Mouse (Mus musculus): ENCODE measurements at regions not wholly inside any gene's neighbourhood (a gene's known extent, or its start where the extent isn't known, plus 50 kb on each side); places are given as distances from the start of the nearest gene placed in this dataset.

- H3K4me3 ChIP-seq = no peak overlapping the region
Observed at GRCm38 (mm10) chr13:16550060-16550459, 538.4 kb downstream of the Inhba start.

GRCm38 (mm10) chr13:16564988-16565387 lies 553.3 kb downstream of the Inhba start:
- H3K27me3 ChIP-seq (replicated peaks; ENCODE audit: low read depth, poor library complexity, severe bottlenecking) = no peaks in the 10 kb centered on the region
- no peaks in the 10 kb centered on the region for H3K9me3 ChIP-seq
- H3K4me3 ChIP-seq = no peak overlapping the region
- no peak overlapping the region for H3K27ac ChIP-seq (replicated peaks)
- H3K4me1 ChIP-seq = no peaks in the 10 kb centered on the region
- H3K36me3 ChIP-seq (replicated peaks) = no peaks in the 10 kb centered on the region
- WGBS = 88% methylated on average over 1 of the region's 1 CpGs
- DNase-seq (ENCODE audit: low spot score) = no peak

More at GRCm38 (mm10) chr13:16550060-16550459, 538.4 kb downstream of the Inhba start:
- Histone ChIP-seq H3K36me3 (replicated peaks) (no peaks in the 10 kb centered on the region), H3K9me3 (no peaks in the 10 kb centered on the region), H3K27me3 (replicated peaks; ENCODE audit: low read depth, poor library complexity, severe bottlenecking) (no peaks in the 10 kb centered on the region), H3K27ac (replicated peaks) (no peak overlapping the region), H3K4me1 (no peaks in the 10 kb centered on the region)
- DNase-seq (ENCODE audit: low spot score) = no peak

GRCm38 (mm10) chr13:16574069-16574468 lies 562.4 kb downstream of the Inhba start:
- 23% methylated on average over 4 of the region's 4 CpGs for WGBS

GRCm38 (mm10) chr13:16586286-16586685 lies 574.6 kb downstream of the Inhba start:
- Histone ChIP-seq H3K27ac (replicated peaks) (no peak overlapping the region), H3K4me3 (no peak overlapping the region)
- DNase-seq (ENCODE audit: low spot score) = no peak

More at GRCm38 (mm10) chr13:16574069-16574468, 562.4 kb downstream of the Inhba start:
- Histone ChIP-seq H3K4me1 (no peaks in the 10 kb centered on the region), H3K27me3 (replicated peaks; ENCODE audit: low read depth, poor library complexity, severe bottlenecking) (no peaks in the 10 kb centered on the region), H3K9me3 (no peaks in the 10 kb centered on the region), H3K27ac (replicated peaks) (no peak overlapping the region), H3K4me3 (no peak overlapping the region), H3K36me3 (replicated peaks) (no peaks in the 10 kb centered on the region)
- DNase-seq (ENCODE audit: low spot score) = no peak

GRCm38 (mm10) chr13:16619755-16620154 lies 608.1 kb downstream of the Inhba start:
- no peaks in the 10 kb centered on the region for H3K36me3 ChIP-seq (replicated peaks)
- H3K9me3 ChIP-seq = no peaks in the 10 kb centered on the region
- no peak overlapping the region for H3K4me3 ChIP-seq
- no peaks in the 10 kb centered on the region for H3K4me1 ChIP-seq
- no peak for DNase-seq (ENCODE audit: low spot score)
- H3K27ac ChIP-seq (replicated peaks) = no peak overlapping the region
- 93% methylated on average over 5 of the region's 5 CpGs for WGBS
- H3K27me3 ChIP-seq (replicated peaks; ENCODE audit: low read depth, poor library complexity, severe bottlenecking) = no peaks in the 10 kb centered on the region

More at GRCm38 (mm10) chr13:16586286-16586685, 574.6 kb downstream of the Inhba start:
- Histone ChIP-seq H3K4me1 (no peaks in the 10 kb centered on the region), H3K9me3 (no peaks in the 10 kb centered on the region), H3K36me3 (replicated peaks) (no peaks in the 10 kb centered on the region), H3K27me3 (replicated peaks; ENCODE audit: low read depth, poor library complexity, severe bottlenecking) (no peaks in the 10 kb centered on the region)

GRCm38 (mm10) chr13:16626584-16626983 lies 614.9 kb downstream of the Inhba start:
- WGBS = 71% methylated on average over 4 of the region's 4 CpGs
- H3K9me3 ChIP-seq = no peaks in the 10 kb centered on the region
- H3K27me3 ChIP-seq (replicated peaks; ENCODE audit: low read depth, poor library complexity, severe bottlenecking) = no peaks in the 10 kb centered on the region
- no peak overlapping the region for H3K27ac ChIP-seq (replicated peaks)
- no peak for DNase-seq (ENCODE audit: low spot score)
- H3K4me3 ChIP-seq = no peak overlapping the region
- no peaks in the 10 kb centered on the region for H3K36me3 ChIP-seq (replicated peaks)
- H3K4me1 ChIP-seq = no peaks in the 10 kb centered on the region

- H3K4me1 ChIP-seq = no peaks in the 10 kb centered on the region
- 85% methylated on average over 5 of the region's 5 CpGs for WGBS
- H3K4me3 ChIP-seq = no peak overlapping the region
- H3K36me3 ChIP-seq (replicated peaks) = no peaks in the 10 kb centered on the region
- H3K27ac ChIP-seq (replicated peaks) = no peak overlapping the region
- no peaks in the 10 kb centered on the region for H3K9me3 ChIP-seq
- no peaks in the 10 kb centered on the region for H3K27me3 ChIP-seq (replicated peaks; ENCODE audit: low read depth, poor library complexity, severe bottlenecking)
- no peak for DNase-seq (ENCODE audit: low spot score)
Observed at GRCm38 (mm10) chr13:16633445-16634092, 621.9 kb downstream of the Inhba start.

- H3K36me3 ChIP-seq (replicated peaks) = no peaks in the 10 kb centered on the region
- no peak overlapping the region for H3K4me3 ChIP-seq
- no peaks in the 10 kb centered on the region for H3K9me3 ChIP-seq
- H3K4me1 ChIP-seq = no peaks in the 10 kb centered on the region
- WGBS = 78% methylated on average over 2 of the region's 2 CpGs
- H3K27me3 ChIP-seq (replicated peaks; ENCODE audit: low read depth, poor library complexity, severe bottlenecking) = no peaks in the 10 kb centered on the region
- H3K27ac ChIP-seq (replicated peaks) = no peak overlapping the region
- DNase-seq (ENCODE audit: low spot score) = no peak
Observed at GRCm38 (mm10) chr13:16636251-16636650, 624.6 kb downstream of the Inhba start.

GRCm38 (mm10) chr13:16641611-16642449 lies 630.2 kb downstream of the Inhba start:
- no peak overlapping the region for H3K4me3 ChIP-seq
- H3K27ac ChIP-seq (replicated peaks) = no peak overlapping the region
- H3K27me3 ChIP-seq (replicated peaks; ENCODE audit: low read depth, poor library complexity, severe bottlenecking) = no peaks in the 10 kb centered on the region
- 86% methylated on average over 3 of the region's 3 CpGs for WGBS
- H3K36me3 ChIP-seq (replicated peaks) = no peaks in the 10 kb centered on the region
- H3K9me3 ChIP-seq = no peaks in the 10 kb centered on the region
- DNase-seq (ENCODE audit: low spot score) = no peak
- H3K4me1 ChIP-seq = no peaks in the 10 kb centered on the region

GRCm38 (mm10) chr13:16642450-16642994 lies 630.9 kb downstream of the Inhba start:
- H3K27ac ChIP-seq (replicated peaks) = no peak overlapping the region
- H3K4me3 ChIP-seq = no peak overlapping the region
- H3K36me3 ChIP-seq (replicated peaks) = no peaks in the 10 kb centered on the region
- WGBS = 51% methylated on average over 6 of the region's 6 CpGs
- no peaks in the 10 kb centered on the region for H3K9me3 ChIP-seq
- H3K27me3 ChIP-seq (replicated peaks; ENCODE audit: low read depth, poor library complexity, severe bottlenecking) = no peaks in the 10 kb centered on the region
- no peaks in the 10 kb centered on the region for H3K4me1 ChIP-seq
- DNase-seq (ENCODE audit: low spot score) = no peak

- DNase-seq (ENCODE audit: low spot score) = no peak
- 60% methylated on average over 3 of the region's 3 CpGs for WGBS
- H3K27ac ChIP-seq (replicated peaks) = no peak overlapping the region
Observed at GRCm38 (mm10) chr13:16645311-16645710, 633.7 kb downstream of the Inhba start.

GRCm38 (mm10) chr13:16646056-16646455 lies 634.4 kb downstream of the Inhba start:
- no peak overlapping the region for H3K4me3 ChIP-seq
- H3K9me3 ChIP-seq = no peaks in the 10 kb centered on the region
- no peak overlapping the region for H3K27ac ChIP-seq (replicated peaks)
- no peaks in the 10 kb centered on the region for H3K27me3 ChIP-seq (replicated peaks; ENCODE audit: low read depth, poor library complexity, severe bottlenecking)
- H3K4me1 ChIP-seq = no peaks in the 10 kb centered on the region
- DNase-seq (ENCODE audit: low spot score) = no peak
- H3K36me3 ChIP-seq (replicated peaks) = no peaks in the 10 kb centered on the region

More at GRCm38 (mm10) chr13:16645311-16645710, 633.7 kb downstream of the Inhba start:
- Histone ChIP-seq H3K4me1 (no peaks in the 10 kb centered on the region), H3K4me3 (no peak overlapping the region), H3K36me3 (replicated peaks) (no peaks in the 10 kb centered on the region), H3K9me3 (no peaks in the 10 kb centered on the region), H3K27me3 (replicated peaks; ENCODE audit: low read depth, poor library complexity, severe bottlenecking) (no peaks in the 10 kb centered on the region)

- DNase-seq (ENCODE audit: low spot score) = no peak
- Histone ChIP-seq H3K27me3 (replicated peaks; ENCODE audit: low read depth, poor library complexity, severe bottlenecking) (no peaks in the 10 kb centered on the region), H3K4me1 (no peaks in the 10 kb centered on the region), H3K9me3 (no peaks in the 10 kb centered on the region), H3K36me3 (replicated peaks) (no peaks in the 10 kb centered on the region), H3K27ac (replicated peaks) (no peak overlapping the region), H3K4me3 (no peak overlapping the region)
Observed at GRCm38 (mm10) chr13:16646649-16647048, 635.0 kb downstream of the Inhba start.

Measured in embryonic facial prominence, embryonic 10.5 days (tissue).